20 mouse cellular contexts compared by ENCODE assay signal in genomic region chr2:4782809-4783641, GRCm38 (mm10).
DNase-seq lines count a peak whose midpoint lies in the region; ATAC-seq and TF ChIP-seq lines count a peak whose summit lies in the region.
"Had no signal": no experiment of that assay in that cellular context is flagged by ENCODE, and none has a peak within 500 bp of the region (broad histone marks: within the 10 kb centered on the region; RNA-seq: fewer than 3 reads in every experiment).

No protein-coding gene starts in this region.

- intact Hi-C loops in heart, postnatal 36 days (cut with DNase I), result no loop called here

- DNase-seq in heart, adult 11 months, result peak; percentile 61
- DNase-seq in heart, postnatal 36 days, result no peak
- DNase-seq in hindbrain, postnatal 0 days (ENCODE audit: low spot score), result peak; percentile 13
- no peak for DNase-seq in layer of hippocampus, adult 2 months (ENCODE audit: low spot score in 2 of 2)
- DNase-seq: cerebellum, adult 8-10 months; gastrocnemius, postnatal 36 days; kidney, adult 18-20 months; kidney, postnatal 10 days; right cerebral cortex, adult 18-20 months; thymus, postnatal 25 days had no signal

- no peak overlapping the region for H3K4me2 ChIP-seq in midbrain, embryonic 13.5 days (replicated peaks)
- no peak overlapping the region for H3K4me2 ChIP-seq in midbrain, embryonic 15.5 days
- H3K4me2 ChIP-seq in hindbrain, postnatal 0 days (ENCODE audit: low read depth, low read length), result no peak overlapping the region
- H3K4me2 ChIP-seq: limb, embryonic 15.5 days had no signal

- 0 out of 2 replicates have a peak, but pooled peaks have one; percentile 8 for TF ChIP-seq CTCF in hindbrain, postnatal 0 days (IDR thresholded peaks at IDR 0.05; ENCODE audit: low read depth)
- no peak for TF ChIP-seq CTCF in layer of hippocampus, adult 2 months (conservative IDR thresholded peaks at IDR 0.05)

- H3K27ac ChIP-seq in midbrain, embryonic 13.5 days, result 0 out of 2 replicates have a peak overlapping the region, but pooled peaks have one; percentile 17
- no peak overlapping the region for H3K27ac ChIP-seq in midbrain, embryonic 15.5 days
- no peak overlapping the region for H3K27ac ChIP-seq in hindbrain, postnatal 0 days
- H3K27ac ChIP-seq in layer of hippocampus, adult 2 months, result no peak overlapping the region
- H3K27ac ChIP-seq: embryonic facial prominence, embryonic 10.5 days; limb, embryonic 15.5 days had no signal

- ATAC-seq in midbrain, embryonic 13.5 days, result peak; percentile 61
- ATAC-seq in midbrain, embryonic 15.5 days (replicated peaks), result no peak; the same call in 1 of the 2 replicates
- ATAC-seq in hindbrain, postnatal 0 days, result no peak
- no peak for ATAC-seq in erythroblast, adult 5-6 weeks (replicated peaks; ENCODE audit: low FRiP score, poor library complexity, severe bottlenecking)
- ATAC-seq: forebrain, embryonic 16.5 days; lung, postnatal 0 days had no signal

- WGBS in midbrain, embryonic 13.5 days, result 48% methylated on average over 11 of the region's 11 CpGs
- 45% methylated on average over 11 of the region's 11 CpGs for WGBS in midbrain, embryonic 15.5 days
- 60% methylated on average over 11 of the region's 11 CpGs for WGBS in hindbrain, postnatal 0 days

- no peak overlapping the region for H3K4me3 ChIP-seq in midbrain, embryonic 13.5 days (replicated peaks)
- no peak overlapping the region for H3K4me3 ChIP-seq in midbrain, embryonic 15.5 days
- H3K4me3 ChIP-seq in hindbrain, postnatal 0 days (ENCODE audit: low read length), result no peak overlapping the region
- H3K4me3 ChIP-seq in layer of hippocampus, adult 2 months, result no peak overlapping the region
- H3K4me3 ChIP-seq: embryonic facial prominence, embryonic 10.5 days; erythroblast, embryonic 14.5 days; limb, embryonic 15.5 days; myocyte had no signal

- H3K36me3 ChIP-seq in midbrain, embryonic 13.5 days, result no peaks in the 10 kb centered on the region
- H3K36me3 ChIP-seq in midbrain, embryonic 15.5 days (replicated peaks), result no peaks in the 10 kb centered on the region
- H3K36me3 ChIP-seq in hindbrain, postnatal 0 days (ENCODE audit: insufficient read depth, low read length), result no peaks in the 10 kb centered on the region
- H3K36me3 ChIP-seq: embryonic facial prominence, embryonic 10.5 days; limb, embryonic 15.5 days had no signal

- H3K4me1 ChIP-seq in midbrain, embryonic 13.5 days (replicated peaks), result peaks cover 34% of the 10 kb centered on the region
- H3K4me1 ChIP-seq in midbrain, embryonic 15.5 days, result peaks cover 4% of the 10 kb centered on the region; the same call in 1 of the 2 replicates
- no peaks in the 10 kb centered on the region for H3K4me1 ChIP-seq in hindbrain, postnatal 0 days (ENCODE audit: insufficient read depth, low read length)
- H3K4me1 ChIP-seq: limb, embryonic 15.5 days had no signal

- peaks cover 11% of the 10 kb centered on the region for H3K27me3 ChIP-seq in midbrain, embryonic 13.5 days
- no peaks in the 10 kb centered on the region for H3K27me3 ChIP-seq in midbrain, embryonic 15.5 days (replicated peaks)
- H3K27me3 ChIP-seq in hindbrain, postnatal 0 days (ENCODE audit: insufficient read depth, low read length), result no peaks in the 10 kb centered on the region
- H3K27me3 ChIP-seq: CH12.LX; limb, embryonic 15.5 days had no signal

- H3K9ac ChIP-seq in midbrain, embryonic 13.5 days (replicated peaks), result no peak overlapping the region
- no peak overlapping the region for H3K9ac ChIP-seq in midbrain, embryonic 15.5 days
- no peak overlapping the region for H3K9ac ChIP-seq in hindbrain, postnatal 0 days (replicated peaks; ENCODE audit: low read length)
- H3K9ac ChIP-seq: limb, embryonic 15.5 days had no signal

- H3K9me3 ChIP-seq in midbrain, embryonic 13.5 days, result no peaks in the 10 kb centered on the region
- no peaks in the 10 kb centered on the region for H3K9me3 ChIP-seq in midbrain, embryonic 15.5 days
- no peaks in the 10 kb centered on the region for H3K9me3 ChIP-seq in hindbrain, postnatal 0 days (ENCODE audit: low read length)
- H3K9me3 ChIP-seq: embryonic facial prominence, embryonic 10.5 days; limb, embryonic 15.5 days had no signal

Comparison
In these comparisons a context has a peak if more than half of its experiments do, and no peak if none do; other contexts are left out.
1. DNase-seq: peak in heart, adult 11 months (single experiment) and hindbrain, postnatal 0 days (single experiment); none in heart, postnatal 36 days (0 of 2) and layer of hippocampus, adult 2 months (0 of 2).